Mouse (Mus musculus) forebrain, embryonic 16.5 days (tissue): ENCODE measurements at regions not wholly inside any gene's neighbourhood (a gene's known extent, or its start where the extent isn't known, plus 50 kb on each side); places are given as distances from the start of the nearest gene placed in this dataset.

Experiments used
- ATAC-seq: fragments of 200-750 bp; cut with Nextera tagmentation; 2 replicates; pipeline ENCODE4 v1.8.0; 2017; ENCODE audit warnings: mild to moderate bottlenecking, moderate library complexity
- H3K27ac ChIP-seq: fragments of 300-500 bp; sonication (generic); 2 replicates; pipeline ENCODE4 v1.5.1; 2014; ENCODE audit warnings: low read length, control low read depth
- H3K27me3 ChIP-seq: fragments of 300-500 bp; sonication (generic); replicated peaks from 2 replicates; pipeline ENCODE4 v1.6.1; 2014; ENCODE audit warnings: low read length; ENCODE audit not compliant: control insufficient read depth, insufficient read depth
- H3K36me3 ChIP-seq: fragments of 300-500 bp; sonication (generic); 2 replicates; pipeline ENCODE4 v1.6.1; 2014; ENCODE audit not compliant: control insufficient read depth, insufficient read depth
- H3K4me1 ChIP-seq: fragments of 300-500 bp; sonication (generic); replicated peaks from 2 replicates; pipeline ENCODE4 v1.6.1; 2014; ENCODE audit warnings: low read length; ENCODE audit not compliant: control insufficient read depth, insufficient read depth
- H3K4me2 ChIP-seq: fragments of 300-500 bp; sonication (generic); 2 replicates; pipeline ENCODE4 v1.6.1; 2014; ENCODE audit warnings: mild to moderate bottlenecking, low read length, control low read depth
- H3K4me3 ChIP-seq: fragments of 300-500 bp; sonication (generic); replicated peaks from 2 replicates; pipeline ENCODE4 v1.5.1; 2014; ENCODE audit warnings: mild to moderate bottlenecking, low read length, control low read depth
- H3K9ac ChIP-seq: fragments of 300-500 bp; sonication (generic); replicated peaks from 2 replicates; pipeline ENCODE4 v1.6.1; 2014; ENCODE audit warnings: low read depth, low read length, control low read depth
- H3K9me3 ChIP-seq: fragments of 300-500 bp; sonication (generic); 2 replicates; pipeline ENCODE4 v1.6.1; 2016; ENCODE audit warnings: low read length; ENCODE audit not compliant: control insufficient read depth
- WGBS: fragments of 180-500 bp; shearing (Covaris S2); extraction: QIAGEN DNeasy Blood & Tissue Kit; methylation state at CpG from one replicate; pipeline ENCODE4 v1.1.7; 2014; 5-methylcytosine and 5-hydroxymethylcytosine counted together

GRCm38 (mm10) chr12:54312522-54313210, 109.0 kb upstream of the Egln3 start:
- H3K4me3 ChIP-seq = peak overlapping the region; percentile 43
- H3K27me3 ChIP-seq = no peaks in the 10 kb centered on the region
- H3K9ac ChIP-seq = peak overlapping the region; percentile 59
- H3K4me1 ChIP-seq = peaks cover 15% of the 10 kb centered on the region
- 22% methylated on average over 14 of the region's 14 CpGs for WGBS
- H3K36me3 ChIP-seq = no peaks in the 10 kb centered on the region
- no peak overlapping the region for H3K27ac ChIP-seq
- no peaks in the 10 kb centered on the region for H3K9me3 ChIP-seq
- peak; percentile 23; the same call in 1 of the 2 replicates for ATAC-seq
- peak overlapping the region; percentile 85 for H3K4me2 ChIP-seq

GRCm38 (mm10) chr12:54311896-54312521, 108.3 kb upstream of the Egln3 start:
- Histone ChIP-seq H3K36me3 (no peaks in the 10 kb centered on the region), H3K27ac (no peak overlapping the region), H3K4me3 (no peak overlapping the region), H3K9ac (no peak overlapping the region), H3K9me3 (no peaks in the 10 kb centered on the region), H3K27me3 (no peaks in the 10 kb centered on the region), H3K4me2 (no peak overlapping the region), H3K4me1 (peaks cover 14% of the 10 kb centered on the region)
- no peak for ATAC-seq
- 61% methylated on average over 4 of the region's 4 CpGs for WGBS

- WGBS = 83% methylated on average over 4 of the region's 4 CpGs
- H3K4me2 ChIP-seq = no peak overlapping the region
- no peak overlapping the region for H3K4me3 ChIP-seq
- H3K9me3 ChIP-seq = no peaks in the 10 kb centered on the region
- no peaks in the 10 kb centered on the region for H3K36me3 ChIP-seq
- peaks cover 12% of the 10 kb centered on the region for H3K4me1 ChIP-seq
- no peak overlapping the region for H3K9ac ChIP-seq
- no peak overlapping the region for H3K27ac ChIP-seq
- no peak for ATAC-seq
- no peaks in the 10 kb centered on the region for H3K27me3 ChIP-seq
These were observed 106.2 kb upstream of the Egln3 start for GRCm38 (mm10) chr12:54309874-54310273.

- Histone ChIP-seq H3K9me3 (no peaks in the 10 kb centered on the region), H3K4me2 (no peak overlapping the region), H3K27me3 (no peaks in the 10 kb centered on the region), H3K36me3 (no peaks in the 10 kb centered on the region), H3K27ac (no peak overlapping the region), H3K4me3 (no peak overlapping the region), H3K9ac (no peak overlapping the region), H3K4me1 (peaks cover 12% of the 10 kb centered on the region)
- ATAC-seq = no peak
- 86% methylated on average over 6 of the region's 6 CpGs for WGBS
These were observed 105.6 kb upstream of the Egln3 start for GRCm38 (mm10) chr12:54309219-54309618.

- no peak overlapping the region for H3K9ac ChIP-seq
- H3K4me3 ChIP-seq = no peak overlapping the region
- no peak for ATAC-seq
- no peak overlapping the region for H3K27ac ChIP-seq
- H3K27me3 ChIP-seq = no peaks in the 10 kb centered on the region
- WGBS = 66% methylated on average over 9 of the region's 9 CpGs
- H3K4me2 ChIP-seq = no peak overlapping the region
- H3K9me3 ChIP-seq = no peaks in the 10 kb centered on the region
- no peaks in the 10 kb centered on the region for H3K4me1 ChIP-seq
- H3K36me3 ChIP-seq = no peaks in the 10 kb centered on the region
These were observed 101.5 kb upstream of the Egln3 start for GRCm38 (mm10) chr12:54305135-54305630.

- Histone ChIP-seq H3K4me3 (no peak overlapping the region), H3K4me1 (no peaks in the 10 kb centered on the region), H3K9ac (no peak overlapping the region), H3K9me3 (no peaks in the 10 kb centered on the region), H3K27ac (no peak overlapping the region), H3K4me2 (no peak overlapping the region), H3K27me3 (no peaks in the 10 kb centered on the region), H3K36me3 (no peaks in the 10 kb centered on the region)
- no peak for ATAC-seq
- 74% methylated on average over 8 of the region's 8 CpGs for WGBS
These were observed 100.1 kb upstream of the Egln3 start for GRCm38 (mm10) chr12:54303746-54304145.

GRCm38 (mm10) chr12:54299506-54299905, 95.8 kb upstream of the Egln3 start:
- H3K4me1 ChIP-seq = no peaks in the 10 kb centered on the region
- no peaks in the 10 kb centered on the region for H3K9me3 ChIP-seq
- H3K27ac ChIP-seq = no peak overlapping the region
- H3K9ac ChIP-seq = no peak overlapping the region
- H3K4me2 ChIP-seq = no peak overlapping the region
- no peak for ATAC-seq
- 67% methylated on average over 5 of the region's 5 CpGs for WGBS
- H3K36me3 ChIP-seq = no peaks in the 10 kb centered on the region
- no peaks in the 10 kb centered on the region for H3K27me3 ChIP-seq
- no peak overlapping the region for H3K4me3 ChIP-seq

- Histone ChIP-seq H3K4me1 (peaks cover 9% of the 10 kb centered on the region), H3K36me3 (no peaks in the 10 kb centered on the region), H3K4me2 (no peak overlapping the region), H3K27me3 (no peaks in the 10 kb centered on the region), H3K27ac (no peak overlapping the region), H3K9ac (no peak overlapping the region), H3K9me3 (no peaks in the 10 kb centered on the region), H3K4me3 (no peak overlapping the region)
- ATAC-seq = no peak
- 88% methylated on average over 2 of the region's 2 CpGs for WGBS
These were observed 89.6 kb upstream of the Egln3 start for GRCm38 (mm10) chr12:54293248-54293647.

- H3K27me3 ChIP-seq = no peaks in the 10 kb centered on the region
- 93% methylated on average over 2 of the region's 2 CpGs for WGBS
- H3K27ac ChIP-seq = no peak overlapping the region
- no peaks in the 10 kb centered on the region for H3K9me3 ChIP-seq
- H3K4me3 ChIP-seq = no peak overlapping the region
- H3K9ac ChIP-seq = no peak overlapping the region
- ATAC-seq = no peak
- no peak overlapping the region for H3K4me2 ChIP-seq
- peaks cover 25% of the 10 kb centered on the region for H3K4me1 ChIP-seq
- no peaks in the 10 kb centered on the region for H3K36me3 ChIP-seq
These were observed 86.7 kb upstream of the Egln3 start for GRCm38 (mm10) chr12:54290311-54290710.
